Mouse (Mus musculus): ENCODE measurements around the gene Gsdme. TPM values are rescaled to one million over a fixed set of nuclear protein-coding genes. Genes with fewer than 3 reads are reported as not detected.

The Gsdme gene
- total RNA-seq (2021), result under 1 TPM; 0.26 to 0.70 TPM
- long read RNA-seq, experiment 1, partial matches to known transcripts, result 0 of 59 reads
- long read RNA-seq, experiment 1, other reads (novel, unspliced or antisense), result 59 of 59 reads
- long read RNA-seq, experiment 2, partial matches to known transcripts, result 1 of 75 reads
- long read RNA-seq, experiment 2, other reads (novel, unspliced or antisense), result 74 of 75 reads

DNA sequence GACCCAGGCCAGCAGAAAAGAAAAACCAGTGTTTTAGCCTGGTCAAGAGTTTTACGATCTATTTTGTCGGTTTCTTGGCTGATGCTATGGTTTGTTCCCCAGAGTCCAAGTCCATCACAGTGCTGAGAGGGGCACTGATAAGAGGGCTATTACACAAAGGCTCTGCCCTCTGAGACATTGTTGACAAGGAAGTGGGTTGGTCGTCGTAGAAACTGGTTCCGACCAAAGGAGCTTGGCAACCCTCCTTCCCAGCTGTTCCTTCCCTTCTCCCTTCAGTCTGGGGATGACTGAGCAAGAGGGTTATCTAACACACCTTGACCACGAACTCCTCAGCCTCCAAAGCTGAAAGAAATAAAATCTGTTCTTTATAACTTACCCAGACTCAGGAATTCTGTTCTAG lies at the start of gene Gsdme:
Gene Gsdme, minus strand, starts transcription at position 193 of the 400 bp plus-strand sequence.
- Histone ChIP-seq H3K4me3 (no peak within 1 kb of the TSS), H3K27ac (no peak within 1 kb of the TSS)
- TF ChIP-seq CTCF (IDR thresholded peaks at IDR 0.05), result no peak
- intact Hi-C loops (cut with DNase I), result no loop called here
- no peak for DNase-seq

DNA sequence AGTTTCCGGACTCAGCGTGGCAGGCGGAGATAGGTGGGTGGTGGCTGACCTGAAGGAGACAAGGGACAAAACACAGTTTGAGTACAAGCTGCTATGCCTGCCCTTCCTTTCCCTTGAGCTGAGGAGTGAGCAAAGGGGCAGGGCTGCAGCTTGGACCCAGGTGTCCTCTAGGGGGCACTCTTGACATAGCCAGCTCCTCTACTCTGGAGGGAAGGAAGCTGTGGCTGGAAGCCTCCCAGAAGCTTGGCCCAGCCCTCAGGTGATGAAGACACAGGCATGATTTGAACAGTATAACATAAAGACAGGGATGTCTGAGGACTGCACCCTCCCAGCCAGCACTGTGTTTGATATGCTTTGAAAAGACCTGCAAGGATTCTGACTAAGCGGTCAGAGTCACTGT lies 49.0 kb upstream of the Gsdme start:
- Histone ChIP-seq H3K4me3 (no peak overlapping the region), H3K27ac (no peak overlapping the region)
- peak; percentile 98 for TF ChIP-seq CTCF (IDR thresholded peaks at IDR 0.05)
- intact Hi-C loops (cut with DNase I), result loop anchor here (1.0 kb wide), 1 partner anchor 214 kb away; no protein-coding TSS in a partner anchor
- DNase-seq, result peak; percentile 82

DNA sequence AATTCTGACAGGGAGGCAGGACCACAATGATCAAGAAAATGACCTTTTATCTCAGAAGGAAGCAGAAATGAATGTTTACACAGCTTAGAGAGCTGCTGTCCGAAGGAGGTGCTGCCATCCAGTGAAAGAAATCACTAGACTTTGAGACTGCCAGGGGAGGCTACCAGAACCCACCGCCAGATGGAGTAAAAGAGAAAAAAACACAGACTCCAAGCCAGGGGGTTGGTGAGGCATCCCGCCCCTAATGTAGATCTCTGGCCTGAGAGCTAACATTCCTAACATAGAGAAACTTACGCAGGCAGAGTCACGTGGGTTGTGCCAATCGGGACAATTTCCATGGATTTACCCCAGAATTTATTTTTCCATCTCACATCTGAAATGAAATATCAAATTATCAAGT lies 45.4 kb upstream of the Gsdme start:
- peak; percentile 60 for TF ChIP-seq CTCF (IDR thresholded peaks at IDR 0.05)
- Histone ChIP-seq H3K27ac (no peak overlapping the region), H3K4me3 (no peak overlapping the region)
- intact Hi-C loops (cut with DNase I), result no loop called here
- DNase-seq, result no peak

DNA sequence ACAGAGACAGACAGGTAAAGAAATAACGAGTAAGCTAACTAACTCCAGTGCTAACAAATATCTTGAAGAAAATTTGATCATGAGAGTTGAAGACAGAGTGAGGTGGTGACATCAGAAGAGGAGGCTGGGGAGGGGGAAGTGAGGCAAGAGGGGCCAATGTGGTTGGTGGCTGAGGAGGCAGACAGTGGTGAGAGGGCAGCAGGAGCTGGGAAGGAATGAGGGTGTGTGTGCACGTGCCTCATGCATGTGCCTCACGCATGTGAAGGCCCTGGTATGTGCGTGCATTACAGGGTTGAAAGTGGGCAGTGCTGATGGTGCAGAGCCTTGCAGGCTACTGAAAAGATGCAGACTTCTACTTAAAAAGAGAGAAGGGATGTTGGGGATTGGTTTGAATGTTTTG lies 43.0 kb upstream of the Gsdme start:
- TF ChIP-seq CTCF (IDR thresholded peaks at IDR 0.05), result no peak
- DNase-seq, result no peak
- Histone ChIP-seq H3K4me3 (no peak overlapping the region), H3K27ac (no peak overlapping the region)
- intact Hi-C loops (cut with DNase I), result loop anchor here (2.0 kb wide), 1 partner anchor 150 kb away; the partner anchor contains the start of gene Osbpl3

DNA sequence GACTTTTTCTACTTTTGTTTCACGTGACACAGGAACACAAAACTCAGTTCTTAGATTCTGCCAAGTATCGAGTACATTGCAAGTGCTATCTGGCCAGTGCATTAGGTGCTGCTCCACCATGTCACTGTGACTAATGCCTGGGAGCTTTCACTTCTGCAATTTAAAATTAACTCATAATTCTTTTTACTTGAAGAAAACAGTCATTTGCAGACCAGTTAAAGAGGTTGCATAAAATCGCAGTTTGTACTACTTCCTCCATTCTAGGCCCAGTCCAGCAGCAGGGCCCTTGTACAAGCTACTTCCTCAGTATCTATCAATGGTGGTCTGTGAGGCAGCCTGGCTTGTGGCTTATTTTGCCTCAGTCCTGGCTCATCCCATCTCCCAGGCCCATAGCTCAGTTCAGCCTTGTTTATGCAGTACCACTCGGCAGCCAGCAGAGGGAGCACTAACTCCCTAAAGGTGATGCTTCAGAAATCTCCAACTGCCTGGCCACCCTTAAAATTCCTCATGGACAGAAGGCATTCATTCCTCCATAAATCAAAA lies 41.4 kb upstream of the Gsdme start:
- Histone ChIP-seq H3K27ac (peak overlapping the region; percentile 21; the same call in 1 of the 2 replicates), H3K4me3 (no peak overlapping the region)
- peak; percentile 98; the same call in 1 of the 2 replicates for TF ChIP-seq CTCF (IDR thresholded peaks at IDR 0.05)
- DNase-seq, result peak; percentile 80
- intact Hi-C loops (cut with DNase I), result loop anchor here (1.0 kb wide), 1 partner anchor 232 kb away; no protein-coding TSS in a partner anchor

DNA sequence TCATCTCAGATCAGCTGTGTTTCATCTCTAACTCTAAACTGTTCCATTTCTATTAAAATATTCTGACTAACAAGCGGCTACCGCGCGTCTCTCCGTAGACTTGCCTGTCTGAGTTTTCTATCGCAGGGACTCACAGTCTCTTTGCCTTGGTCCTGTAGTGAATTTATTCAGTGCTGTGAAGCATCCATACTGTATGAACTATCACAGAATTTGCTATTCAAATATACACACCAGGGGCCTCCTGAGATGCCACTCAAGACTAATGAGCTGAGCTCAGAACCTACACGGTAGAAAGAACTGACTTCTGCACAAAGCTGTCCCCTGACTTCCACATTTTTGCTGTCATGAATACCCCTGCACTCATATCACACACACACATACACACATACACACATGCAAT lies 37.5 kb upstream of the Gsdme start:
- Histone ChIP-seq H3K27ac (no peak overlapping the region), H3K4me3 (no peak overlapping the region)
- intact Hi-C loops (cut with DNase I), result no loop called here
- no peak for TF ChIP-seq CTCF (IDR thresholded peaks at IDR 0.05)
- no peak for DNase-seq

DNA sequence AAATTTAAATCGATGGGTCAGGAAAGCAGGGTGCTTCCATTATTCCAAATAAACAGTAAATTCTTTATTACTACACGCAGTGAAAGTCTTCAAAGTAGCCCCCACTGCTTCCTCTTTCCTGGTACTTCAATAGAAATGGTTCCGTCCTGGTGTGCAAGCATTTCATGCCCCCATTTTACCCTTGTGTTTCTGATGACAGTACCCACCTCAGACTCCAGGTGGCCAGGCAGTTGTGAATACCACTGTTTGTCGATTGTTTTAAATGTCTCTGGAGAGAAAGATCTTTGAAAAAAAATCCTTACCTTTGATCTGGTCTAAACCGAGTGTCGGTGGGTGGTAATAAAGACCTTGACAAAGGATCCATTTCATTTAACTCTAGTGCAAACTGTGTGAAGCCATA lies 37.0 kb upstream of the Gsdme start:
- Histone ChIP-seq H3K4me3 (no peak overlapping the region), H3K27ac (no peak overlapping the region)
- intact Hi-C loops (cut with DNase I), result no loop called here
- no peak for DNase-seq
- no peak for TF ChIP-seq CTCF (IDR thresholded peaks at IDR 0.05)

DNA sequence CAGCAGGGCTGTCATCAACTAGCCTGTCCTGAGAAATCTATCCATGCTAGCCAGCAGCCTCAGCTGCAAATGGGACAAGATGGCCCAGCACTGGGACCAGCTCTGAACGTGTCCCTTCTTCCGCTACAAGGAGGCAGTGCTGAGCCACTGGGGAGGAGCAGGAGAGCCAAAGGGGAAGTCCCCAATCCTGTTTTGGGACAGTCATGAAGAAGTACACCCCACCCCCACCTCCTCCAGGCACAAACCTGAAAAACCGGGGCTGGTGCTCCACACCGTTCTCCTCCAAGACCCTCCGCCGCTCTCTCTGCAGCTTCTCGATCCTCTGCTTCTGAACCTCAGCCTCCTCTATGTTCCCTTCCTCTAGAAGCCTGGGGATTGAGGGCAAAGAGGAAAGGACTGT lies 35.4 kb upstream of the Gsdme start:
- no peak overlapping the region for H3K4me3 ChIP-seq
- DNase-seq, result no peak
- TF ChIP-seq CTCF (IDR thresholded peaks at IDR 0.05), result no peak
- no peak overlapping the region for H3K27ac ChIP-seq
- intact Hi-C loops (cut with DNase I), result no loop called here

DNA sequence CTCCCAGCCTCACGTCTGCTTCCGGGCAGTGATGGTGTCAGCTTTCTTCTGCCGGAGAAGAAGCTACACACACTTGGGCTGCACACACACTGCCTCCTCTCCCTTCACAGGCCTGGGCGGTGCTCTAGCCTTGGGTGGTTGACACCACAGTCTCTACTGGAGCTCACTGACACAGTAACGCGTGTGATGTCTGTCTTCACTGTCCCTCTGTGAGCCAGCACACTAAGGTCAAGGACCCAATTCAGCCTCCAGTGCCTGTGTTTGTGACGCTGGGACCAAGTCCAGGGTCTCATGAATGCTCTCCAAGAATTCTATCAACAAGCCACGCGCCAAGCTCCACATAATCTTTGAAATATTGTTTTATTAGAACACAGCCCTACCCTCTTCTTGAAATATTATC lies 34.0 kb upstream of the Gsdme start:
- no peak for DNase-seq
- intact Hi-C loops (cut with DNase I), result no loop called here
- no peak for TF ChIP-seq CTCF (IDR thresholded peaks at IDR 0.05)
- no peak overlapping the region for H3K27ac ChIP-seq
- H3K4me3 ChIP-seq, result no peak overlapping the region

DNA sequence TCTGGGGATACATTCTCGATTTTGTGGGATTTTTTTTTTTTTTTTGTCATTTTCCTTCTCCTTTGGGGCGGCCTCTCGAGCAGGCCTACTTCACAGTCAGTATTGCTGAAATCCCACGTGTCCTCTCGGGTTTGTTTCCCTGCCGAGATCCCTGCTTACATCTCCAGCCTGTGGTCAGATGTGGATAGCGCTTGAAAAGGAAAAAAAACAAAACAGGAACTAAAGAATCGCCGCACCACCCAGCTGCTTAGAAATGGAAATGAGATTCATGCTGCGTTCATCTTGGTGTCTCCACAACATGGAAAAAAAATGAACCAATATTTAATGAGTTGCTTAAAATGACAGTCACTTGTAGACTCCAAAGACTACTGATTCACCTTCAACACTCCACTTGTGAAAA lies 31.5 kb upstream of the Gsdme start:
- no peak overlapping the region for H3K4me3 ChIP-seq
- intact Hi-C loops (cut with DNase I), result no loop called here
- no peak for DNase-seq
- H3K27ac ChIP-seq, result no peak overlapping the region
- TF ChIP-seq CTCF (IDR thresholded peaks at IDR 0.05), result no peak

DNA sequence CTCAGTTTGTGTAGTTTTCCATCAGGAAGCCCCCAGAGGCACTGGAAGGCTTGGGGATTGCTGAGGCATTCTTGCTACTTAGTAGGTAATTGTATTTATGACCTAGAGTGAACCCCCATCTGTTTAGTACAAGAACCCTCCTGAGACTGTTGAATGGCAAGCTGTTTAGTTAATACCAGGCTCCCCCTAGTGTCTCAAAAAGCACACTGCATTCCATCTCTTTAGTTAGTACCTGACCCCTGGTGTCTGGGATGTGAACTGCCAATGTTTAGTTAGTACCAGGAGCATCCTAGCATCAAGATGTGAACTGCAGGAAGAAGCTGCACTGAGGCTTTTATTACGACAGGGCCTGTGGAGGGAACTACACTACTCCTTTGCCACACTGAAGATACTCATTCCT lies 30.5 kb upstream of the Gsdme start:
- peak; percentile 99 for TF ChIP-seq CTCF (IDR thresholded peaks at IDR 0.05)
- H3K27ac ChIP-seq, result no peak overlapping the region
- no peak overlapping the region for H3K4me3 ChIP-seq
- intact Hi-C loops (cut with DNase I), result loop anchor here (1.0 kb wide), 2 partner anchors 181 to 775 kb away; no protein-coding TSS in a partner anchor
- DNase-seq, result peak; percentile 60

DNA sequence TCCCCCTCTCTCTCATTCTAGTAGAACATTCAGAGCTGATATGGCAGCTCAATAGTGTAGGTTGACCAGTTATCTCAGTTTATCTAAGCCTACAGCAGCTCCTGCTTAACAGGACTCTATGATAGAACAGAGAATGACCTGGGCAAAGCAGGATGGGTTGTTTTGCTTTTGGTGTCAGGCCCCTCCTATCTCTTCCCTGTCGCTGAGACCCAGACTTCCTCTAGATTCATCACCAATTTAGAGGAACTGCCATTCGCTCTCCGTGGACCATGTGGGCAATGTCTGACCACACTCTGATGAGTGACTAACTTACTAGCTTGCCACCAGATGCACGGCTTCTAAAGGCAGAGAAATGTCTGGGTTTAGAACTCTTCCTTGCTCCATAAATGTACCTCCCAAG lies 28.0 kb upstream of the Gsdme start:
- Histone ChIP-seq H3K27ac (no peak overlapping the region), H3K4me3 (no peak overlapping the region)
- DNase-seq, result no peak
- TF ChIP-seq CTCF (IDR thresholded peaks at IDR 0.05), result no peak
- intact Hi-C loops (cut with DNase I), result no loop called here

DNA sequence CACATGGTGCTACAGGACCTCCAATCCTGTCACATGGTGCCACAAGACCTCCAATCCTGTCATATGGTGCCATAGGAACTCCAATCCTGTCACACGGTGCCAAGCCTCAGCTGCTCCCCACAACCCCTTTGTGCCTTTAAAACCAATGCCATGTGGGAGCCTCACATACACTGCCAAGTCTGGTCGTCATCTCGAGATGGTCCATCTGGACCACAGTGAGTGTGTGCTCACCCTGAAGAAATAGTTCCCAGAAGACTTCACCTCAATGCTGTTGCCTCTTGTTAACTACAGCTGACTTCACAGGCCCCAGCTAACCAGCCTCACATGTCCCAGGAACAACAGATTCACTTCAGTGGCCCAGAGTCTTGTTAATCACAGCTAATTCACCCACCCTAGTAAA lies 23.2 kb upstream of the Gsdme start:
- H3K27ac ChIP-seq, result no peak overlapping the region
- intact Hi-C loops (cut with DNase I), result no loop called here
- DNase-seq, result no peak
- no peak overlapping the region for H3K4me3 ChIP-seq
- TF ChIP-seq CTCF (IDR thresholded peaks at IDR 0.05), result no peak

DNA sequence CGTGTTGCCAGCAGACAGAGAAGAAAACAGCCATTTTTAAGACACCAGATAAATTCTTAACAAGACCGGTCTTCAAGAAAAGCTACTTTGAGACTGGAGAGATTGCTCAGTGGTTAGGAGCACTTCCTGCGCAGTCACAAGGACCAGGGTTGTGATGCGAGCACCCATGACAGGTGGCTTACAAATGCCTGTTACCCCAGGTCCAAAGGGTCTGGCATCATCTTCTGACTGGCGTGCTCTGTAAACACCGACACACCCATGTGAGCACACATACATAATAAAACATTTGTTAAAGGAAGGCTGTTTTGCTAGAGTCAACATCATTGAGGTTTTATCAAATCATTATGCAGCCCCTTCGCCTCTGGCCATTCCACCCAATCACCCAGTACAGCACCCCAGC lies 16.0 kb upstream of the Gsdme start:
- TF ChIP-seq CTCF (IDR thresholded peaks at IDR 0.05), result no peak
- intact Hi-C loops (cut with DNase I), result no loop called here
- H3K27ac ChIP-seq, result no peak overlapping the region

More for the DNA sequence above, 16.0 kb upstream of the Gsdme start:
- no peak for DNase-seq
- H3K4me3 ChIP-seq, result no peak overlapping the region

Data from gastrocnemius, adult 2 months (tissue).